Mouse (Mus musculus) liver, adult 2 months (tissue): ENCODE data around the gene Agrp.

Experiments
- CTCF ChIP-seq: fragments of 200-500 bp; IDR thresholded peaks from 2 replicates; pipeline ENCODE4 v1.5.1; 2011; ENCODE audit warnings: low read depth, low read length, control low read depth
- POLR2A ChIP-seq: fragments of 200-500 bp; IDR thresholded peaks from 2 replicates; pipeline ENCODE4 v1.6.1; 2011; ENCODE audit warnings: low read length, control low read depth; ENCODE audit not compliant: insufficient read depth; ENCODE audit errors: extremely low read depth

DNA sequence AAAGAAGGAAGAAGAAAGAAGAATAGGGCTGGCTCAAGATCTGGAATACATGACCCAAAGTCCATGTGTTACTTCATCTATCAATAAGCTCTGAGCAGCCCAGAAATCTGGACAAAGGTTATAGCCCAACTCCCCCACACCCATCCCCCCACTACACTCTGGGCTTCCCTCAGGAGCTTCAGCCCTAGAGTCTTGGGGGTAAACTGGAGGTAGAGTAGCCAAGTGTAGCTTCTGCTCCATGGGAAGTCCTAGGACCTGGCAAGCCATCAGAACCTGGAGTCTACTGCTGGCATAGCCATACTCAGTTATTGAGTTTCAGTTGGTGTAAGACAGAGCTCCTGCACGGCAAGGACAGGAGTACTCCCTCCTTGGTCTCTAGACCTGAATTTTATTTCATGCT lies 87.7 kb downstream of the Agrp start:
- TF ChIP-seq CTCF (no peak), POLR2A (no peak)
